Mouse (Mus musculus): Measurements from ENCODE around the gene Large1.

GRCm38 (mm10) chr8:73328056-73328455, 25.3 kb downstream of the Large1 start:
- TF ChIP-seq CTCF (conservative IDR thresholded peaks at IDR 0.05; ENCODE audit: insufficient read depth, insufficient read length, low read depth, low read length): no peak
- no peak for TF ChIP-seq POLR2A (IDR thresholded peaks at IDR 0.05; ENCODE audit: low read depth, low read length)

Measured in kidney, adult 2 months (tissue).